Mouse (Mus musculus): ENCODE results near the gene B3gnt9.

DNA sequence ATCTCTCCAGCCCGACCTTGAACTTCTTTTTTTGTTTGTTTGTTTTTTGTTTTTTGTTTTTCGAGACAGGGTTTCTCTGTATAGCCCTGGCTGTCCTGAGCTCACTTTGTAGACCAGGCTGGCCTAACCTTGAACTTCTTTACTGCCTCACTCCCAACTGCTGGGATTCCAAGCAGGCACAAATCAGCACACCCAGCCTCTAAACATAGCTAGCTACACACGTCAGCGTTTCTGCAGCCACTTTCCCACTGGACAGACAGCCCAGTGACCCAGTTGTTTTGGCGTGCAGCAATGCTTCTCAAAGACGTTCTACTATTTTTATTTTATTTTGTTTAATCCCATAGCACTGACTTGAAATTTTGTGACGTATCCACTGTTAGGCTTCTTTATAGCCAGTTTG, 31.1 kb downstream of the B3gnt9 start:
- no peak for TF ChIP-seq CTCF (IDR thresholded peaks at IDR 0.05; ENCODE audit: borderline replicate concordance, control insufficient read depth, extremely low read depth, insufficient read depth, low read length, poor library complexity)
- no peak for TF ChIP-seq POLR2A (IDR thresholded peaks at IDR 0.05; ENCODE audit: control insufficient read depth, extremely low read depth, insufficient read depth, low read length, poor library complexity)

All from thymus, adult 2 months (tissue).